Mouse (Mus musculus): ENCODE measurements around the gene Gm3285. TPM values are rescaled to one million over a fixed set of nuclear protein-coding genes. Genes with fewer than 3 reads are reported as not detected.

Gene Gm3285
- total RNA-seq (2015; ENCODE audit: low replicate concordance) (not detected in 2 replicates), total RNA-seq (2017; ENCODE audit: low replicate concordance) (not detected in 2 replicates)

GRCm38 (mm10) chr10:77861675-77862074 is at the start of gene Gm3285:
Gene Gm3285, plus strand, starts transcription at chr10:77861975.
- no peak for ATAC-seq (replicated peaks; ENCODE audit: low FRiP score, poor library complexity, severe bottlenecking)

GRCm38 (mm10) chr10:77814382-77814781 is 47.4 kb upstream of the Gm3285 start, which contains the start of gene Gm2696:
Gene Gm2696, plus strand, starts transcription at chr10:77814682.
- no peak for ATAC-seq (replicated peaks; ENCODE audit: low FRiP score, poor library complexity, severe bottlenecking)

DNA sequence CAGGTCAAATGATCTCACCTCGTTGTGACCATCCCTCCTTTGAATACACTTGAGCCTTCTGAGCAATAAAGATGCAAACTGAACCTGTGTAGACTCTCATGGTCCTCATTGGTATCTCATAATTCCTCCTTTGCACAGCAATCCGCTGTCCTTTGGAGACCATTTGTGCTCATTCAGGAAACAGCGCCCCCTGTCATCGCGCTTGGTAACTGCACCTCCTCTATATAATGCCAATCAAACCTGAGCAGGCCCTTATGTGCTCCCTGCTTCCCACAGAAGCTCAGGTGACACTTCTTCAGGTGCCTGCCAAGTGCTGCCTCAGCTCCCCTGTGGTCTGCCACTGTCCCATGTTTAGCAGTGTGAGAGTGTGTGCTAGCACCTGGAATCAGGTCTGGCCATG is 46.3 kb upstream of the Gm3285 start:
- ATAC-seq (replicated peaks; ENCODE audit: low FRiP score, poor library complexity, severe bottlenecking) = 0 out of 2 replicates have a peak, but pooled peaks have one; percentile 37

DNA sequence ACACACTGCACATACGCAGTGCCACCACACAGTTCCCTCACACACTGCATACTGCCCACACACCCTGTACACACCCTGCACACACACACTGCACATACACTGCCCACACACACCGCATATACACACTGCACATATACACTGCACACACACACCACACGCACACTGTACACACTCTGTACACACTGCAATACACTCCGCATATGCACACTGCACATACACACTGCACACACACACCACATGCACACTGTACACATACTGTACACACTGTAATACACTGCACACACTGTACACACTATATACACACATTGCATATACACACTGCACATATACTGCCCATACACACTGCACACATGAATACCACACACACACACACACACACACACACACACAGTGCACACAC is 43.3 kb upstream of the Gm3285 start:
- peak; percentile 39; the same call in 1 of the 2 replicates for ATAC-seq (replicated peaks; ENCODE audit: low FRiP score, poor library complexity, severe bottlenecking)

- no peak for ATAC-seq (replicated peaks; ENCODE audit: low FRiP score, poor library complexity, severe bottlenecking)
Observed at GRCm38 (mm10) chr10:77819203-77819602, 42.6 kb upstream of the Gm3285 start.

- ATAC-seq (replicated peaks; ENCODE audit: low FRiP score, poor library complexity, severe bottlenecking) = no peak
Observed at GRCm38 (mm10) chr10:77826951-77827350, 34.8 kb upstream of the Gm3285 start, which contains the start of gene Krtap10-4. Gene Krtap10-4, minus strand, starts transcription at chr10:77827095.

DNA sequence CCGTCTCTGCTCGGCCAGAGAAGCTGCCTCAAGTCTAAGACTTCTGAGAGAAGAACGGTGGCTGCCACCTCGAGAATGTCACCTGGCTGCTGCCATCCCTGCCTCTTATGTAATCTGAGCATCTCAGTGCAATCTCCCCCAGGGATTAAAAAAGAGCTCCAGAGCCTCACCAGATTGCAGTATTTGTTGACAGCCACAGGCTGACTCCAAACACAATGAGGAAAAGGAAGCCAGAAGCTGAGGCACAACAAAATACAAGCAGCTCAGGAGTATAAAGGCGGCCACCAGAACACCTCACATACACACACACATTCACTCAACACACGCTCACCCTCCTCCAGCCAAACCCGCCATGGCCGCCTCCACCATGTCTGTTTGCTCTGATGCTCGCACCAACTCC is 26.1 kb upstream of the Gm3285 start, which contains the start of gene Krtap10-10:
Krtap10-10 (plus strand) TSS at position 301 of the 400 bp plus-strand sequence.
- ATAC-seq (replicated peaks; ENCODE audit: low FRiP score, poor library complexity, severe bottlenecking) = no peak

DNA sequence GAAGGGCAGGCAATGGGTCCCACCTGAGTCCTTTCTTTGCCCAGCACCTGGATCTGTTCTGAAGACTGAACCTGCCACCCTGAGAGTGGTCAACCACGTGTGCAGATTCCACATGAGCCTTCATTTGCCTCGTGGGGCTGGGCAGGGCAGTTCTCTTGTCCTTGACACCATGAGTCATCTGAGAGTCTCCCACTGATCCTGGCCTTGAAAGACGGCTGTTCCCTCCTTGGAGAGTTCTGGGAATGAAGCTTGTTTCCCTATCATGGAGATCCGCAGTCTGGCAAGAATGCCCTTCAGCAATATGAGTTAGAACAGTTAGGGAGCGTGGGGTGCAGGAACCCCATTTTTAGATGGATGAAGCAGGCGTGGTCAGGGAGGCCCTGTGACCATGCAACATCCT is 22.8 kb upstream of the Gm3285 start:
- no peak for ATAC-seq (replicated peaks; ENCODE audit: low FRiP score, poor library complexity, severe bottlenecking)

DNA sequence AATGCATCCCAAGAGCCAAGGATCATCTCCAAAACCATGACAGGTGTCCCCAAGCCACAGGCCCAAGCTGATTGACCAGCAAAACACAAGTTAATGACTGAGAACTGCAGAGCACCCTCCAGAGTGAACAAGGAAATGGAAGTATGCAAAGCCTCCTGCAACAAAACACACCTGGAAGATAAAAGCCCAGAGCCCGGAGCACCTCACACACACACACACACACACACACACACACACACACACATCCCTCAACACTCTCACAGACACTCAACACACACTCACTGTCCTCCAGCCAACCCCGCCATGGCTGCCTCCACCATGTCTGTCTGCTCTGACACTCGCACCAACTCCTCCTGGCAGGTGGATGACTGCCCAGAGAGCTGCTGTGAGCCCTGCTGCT is 15.3 kb upstream of the Gm3285 start, which contains the start of gene Gm36176:
Gm36176 (plus strand) TSS at position 301 of the 400 bp plus-strand sequence.
- ATAC-seq (replicated peaks; ENCODE audit: low FRiP score, poor library complexity, severe bottlenecking) = no peak

DNA sequence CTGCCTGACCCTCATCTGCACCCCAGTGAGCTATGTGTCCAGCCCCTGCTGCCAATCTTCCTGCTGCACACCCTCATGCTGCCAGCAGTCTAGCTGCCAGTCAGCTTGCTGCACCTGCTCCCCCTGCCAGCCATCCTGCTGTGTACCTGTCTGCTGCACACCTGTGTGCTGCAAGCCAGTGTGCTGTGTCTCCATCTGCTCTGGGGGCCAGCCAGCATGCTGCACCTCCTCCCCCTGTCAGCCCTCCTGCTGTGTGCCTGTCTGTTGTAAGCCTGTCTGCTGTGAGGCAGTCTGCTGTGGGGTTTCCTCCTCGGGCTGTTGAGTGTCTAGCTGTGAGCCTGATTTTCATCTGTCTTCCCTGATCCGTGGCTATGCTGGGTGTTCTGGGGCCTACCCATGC is 14.8 kb upstream of the Gm3285 start:
- ATAC-seq (replicated peaks; ENCODE audit: low FRiP score, poor library complexity, severe bottlenecking) = no peak

- no peak for ATAC-seq (replicated peaks; ENCODE audit: low FRiP score, poor library complexity, severe bottlenecking)
Observed at GRCm38 (mm10) chr10:77847538-77847937, 14.2 kb upstream of the Gm3285 start.

DNA sequence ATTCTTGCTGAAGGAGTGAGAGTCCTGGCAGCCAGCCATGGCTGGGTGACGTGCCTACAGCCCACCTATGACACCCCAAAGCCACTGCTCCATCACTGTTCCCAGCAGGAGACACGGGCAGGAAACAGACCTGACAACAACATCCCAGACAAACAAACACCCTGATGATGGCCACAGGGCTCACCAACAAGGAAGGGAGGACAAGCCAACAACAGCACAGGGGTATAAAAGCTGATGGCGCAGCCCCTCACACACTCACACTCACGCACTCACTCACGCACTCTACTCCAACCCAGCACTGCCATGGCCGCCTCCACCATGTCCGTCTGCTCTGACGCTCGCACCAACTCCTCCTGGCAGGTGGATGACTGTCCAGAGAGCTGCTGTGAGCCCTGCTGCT is 9.2 kb upstream of the Gm3285 start, which contains the start of gene Gm10318:
Gm10318 (plus strand) TSS at position 301 of the 400 bp plus-strand sequence.
- ATAC-seq (replicated peaks; ENCODE audit: low FRiP score, poor library complexity, severe bottlenecking) = no peak

DNA sequence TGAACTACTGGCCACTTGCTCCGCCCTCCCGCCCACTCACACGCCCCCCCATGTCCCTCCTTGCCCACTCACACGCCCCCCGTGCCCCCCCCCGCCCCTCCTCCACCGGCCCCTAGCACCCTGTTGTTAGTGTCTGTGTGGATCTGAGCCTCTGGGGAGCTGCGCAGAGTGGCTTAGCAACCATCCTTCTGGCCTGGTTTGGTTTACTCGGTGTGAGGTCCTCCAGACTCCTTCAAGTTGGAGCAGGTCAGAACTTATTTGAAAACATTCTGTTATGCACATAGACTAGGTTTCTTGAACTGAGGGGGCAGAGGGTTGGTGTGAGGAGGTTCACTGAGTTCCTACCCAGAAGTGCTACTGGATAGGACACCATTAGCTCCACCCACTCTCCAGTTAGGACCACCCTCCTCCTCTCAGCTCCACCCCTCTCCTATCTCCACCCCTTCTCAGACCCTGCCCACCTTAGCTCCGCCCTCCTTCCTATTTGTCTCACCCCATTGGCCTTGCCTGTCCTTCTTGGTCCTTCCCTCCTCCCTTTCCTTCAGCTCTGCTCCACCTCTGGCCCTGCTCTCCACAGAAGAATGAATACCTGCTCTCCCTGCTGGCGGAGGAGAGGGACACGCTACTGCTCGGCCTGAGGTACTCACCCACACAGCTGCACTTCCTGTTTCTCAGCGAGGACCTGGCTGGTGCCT is 2.4 kb downstream of the Gm3285 start:
- peak; percentile 30; the same call in 1 of the 2 replicates for ATAC-seq (replicated peaks; ENCODE audit: low FRiP score, poor library complexity, severe bottlenecking)

- ATAC-seq (replicated peaks; ENCODE audit: low FRiP score, poor library complexity, severe bottlenecking) = no peak
Observed at GRCm38 (mm10) chr10:77864762-77865143, 3.0 kb downstream of the Gm3285 start.

- no peak for ATAC-seq (replicated peaks; ENCODE audit: low FRiP score, poor library complexity, severe bottlenecking)
Observed at GRCm38 (mm10) chr10:77867546-77867945, 5.8 kb downstream of the Gm3285 start.

GRCm38 (mm10) chr10:77869651-77870050 is 7.9 kb downstream of the Gm3285 start:
- no peak for ATAC-seq (replicated peaks; ENCODE audit: low FRiP score, poor library complexity, severe bottlenecking)

DNA sequence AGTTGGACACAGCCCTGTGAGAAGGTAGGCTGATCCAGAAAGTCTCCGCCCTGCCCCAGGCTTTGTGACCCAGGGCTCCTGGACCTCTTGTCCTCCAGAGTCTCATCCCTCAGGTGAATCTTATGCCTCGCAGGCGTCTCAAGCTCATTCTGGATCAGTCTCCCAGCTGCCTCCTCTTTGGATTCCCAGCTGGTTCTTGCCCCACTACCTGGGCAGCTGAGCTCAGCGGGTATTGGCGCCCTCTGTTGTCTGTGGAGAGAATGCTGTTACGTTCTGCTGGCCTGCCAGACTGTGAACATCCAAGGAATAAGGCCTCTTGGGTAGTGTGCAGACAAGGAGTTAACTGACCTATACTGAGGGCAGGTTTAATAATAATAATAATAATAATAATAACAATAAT is 17.2 kb downstream of the Gm3285 start:
- no peak for ATAC-seq (replicated peaks; ENCODE audit: low FRiP score, poor library complexity, severe bottlenecking)

DNA sequence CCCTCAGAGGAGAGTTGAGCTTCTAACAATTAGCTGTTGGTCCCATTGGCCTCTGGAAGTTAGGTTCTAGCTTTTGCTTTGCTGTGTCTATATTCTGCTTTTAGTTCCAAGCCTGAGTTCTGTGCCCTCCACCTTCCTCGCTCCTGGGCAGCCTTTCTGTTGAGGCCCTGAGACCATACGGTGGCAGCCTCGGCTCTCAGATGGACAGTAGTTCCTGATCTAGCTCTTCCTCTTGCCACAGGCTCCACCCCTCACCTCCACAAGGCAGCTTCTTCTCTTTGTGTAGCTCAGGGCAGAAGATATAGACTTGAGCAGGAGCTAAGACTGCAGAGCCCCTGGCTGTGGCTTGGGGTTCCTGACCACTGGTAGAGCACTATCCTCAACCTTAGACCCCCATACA is 18.5 kb downstream of the Gm3285 start:
- ATAC-seq (replicated peaks; ENCODE audit: low FRiP score, poor library complexity, severe bottlenecking) = no peak

DNA sequence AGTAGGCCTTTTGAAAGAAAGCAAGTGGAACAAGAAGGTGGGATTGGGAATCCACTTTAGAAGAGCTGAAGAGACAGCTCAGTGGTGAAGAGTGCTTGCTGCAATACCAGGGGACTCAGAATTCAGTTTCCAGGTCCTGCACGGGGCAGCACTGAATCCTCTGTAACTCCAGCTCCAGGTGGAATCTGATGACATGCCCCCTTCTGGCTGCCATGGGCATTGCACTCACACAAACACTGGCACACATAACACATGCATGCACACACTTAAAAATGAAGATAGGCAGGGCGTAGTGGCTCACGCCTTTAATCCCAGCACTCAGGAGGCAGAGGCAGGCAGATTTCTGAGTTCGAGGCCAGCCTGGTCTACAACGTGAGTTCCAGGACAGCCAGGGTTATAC is 20.8 kb downstream of the Gm3285 start:
- ATAC-seq (replicated peaks; ENCODE audit: low FRiP score, poor library complexity, severe bottlenecking) = no peak

- no peak for ATAC-seq (replicated peaks; ENCODE audit: low FRiP score, poor library complexity, severe bottlenecking)
Observed at GRCm38 (mm10) chr10:77886007-77886747, 24.4 kb downstream of the Gm3285 start.

Data from erythroblast, adult 5-6 weeks (primary cell).